Mouse (Mus musculus) MEL (cell line): Measurements from ENCODE around the gene Klhl25.

Experiments used
- CTCF ChIP-seq, 3 experiments: IDR thresholded peaks in 2 of 3; conservative IDR thresholded peaks in 1 of 3; 2 replicates each; pipeline ENCODE4 v1.5.1; 2011 to 2012; ENCODE audit warnings: low read length in 3 of 3, low read depth in 2 of 3, mild to moderate bottlenecking in 2 of 3, improper control_type of control experiment in 1 of 3, inconsistent platforms in 1 of 3, mixed read lengths in 1 of 3, moderate library complexity in 1 of 3; ENCODE audit not compliant: control insufficient read depth in 1 of 3, insufficient read depth in 1 of 3, poor library complexity in 1 of 3, severe bottlenecking in 1 of 3
- EP300 ChIP-seq, 2 experiments: IDR thresholded peaks; 2 replicates each; pipeline ENCODE4 v1.6.1; 2011; ENCODE audit warnings: improper control_type of control experiment in 2 of 2, low read length in 2 of 2, low read depth in 1 of 2, mild to moderate bottlenecking in 1 of 2
- HCFC1 ChIP-seq: IDR thresholded peaks from 2 replicates; pipeline ENCODE4 v1.6.1; 2012; ENCODE audit warnings: low read depth, mild to moderate bottlenecking, inconsistent platforms, low read length, improper control_type of control experiment, moderate library complexity

- TF ChIP-seq EP300 (IDR thresholded peaks at IDR 0.05; ENCODE audit: low read depth in 1 of 2, low read length in 2 of 2) (no peak), HCFC1 (no peak), CTCF (IDR thresholded peaks at IDR 0.05 in 2 of 3, conservative IDR thresholded peaks at IDR 0.05 in 1 of 3; ENCODE audit: control insufficient read depth in 1 of 3, insufficient read depth in 1 of 3, low read depth in 2 of 3, low read length in 3 of 3, poor library complexity in 1 of 3, severe bottlenecking in 1 of 3) (peak; percentile 65 to 87 (median 73))
Measured at GRCm38 (mm10) chr7:75910035-75910651, 62.0 kb downstream of the Klhl25 start.
